Mouse (Mus musculus): ENCODE data around the gene Myl6b.
"Not testable (repeated sequence)": the region's sequence is repeated elsewhere in the genome, so short reads cannot be mapped to it uniquely, and the experiment has no call there.

Gene Myl6b

DNA sequence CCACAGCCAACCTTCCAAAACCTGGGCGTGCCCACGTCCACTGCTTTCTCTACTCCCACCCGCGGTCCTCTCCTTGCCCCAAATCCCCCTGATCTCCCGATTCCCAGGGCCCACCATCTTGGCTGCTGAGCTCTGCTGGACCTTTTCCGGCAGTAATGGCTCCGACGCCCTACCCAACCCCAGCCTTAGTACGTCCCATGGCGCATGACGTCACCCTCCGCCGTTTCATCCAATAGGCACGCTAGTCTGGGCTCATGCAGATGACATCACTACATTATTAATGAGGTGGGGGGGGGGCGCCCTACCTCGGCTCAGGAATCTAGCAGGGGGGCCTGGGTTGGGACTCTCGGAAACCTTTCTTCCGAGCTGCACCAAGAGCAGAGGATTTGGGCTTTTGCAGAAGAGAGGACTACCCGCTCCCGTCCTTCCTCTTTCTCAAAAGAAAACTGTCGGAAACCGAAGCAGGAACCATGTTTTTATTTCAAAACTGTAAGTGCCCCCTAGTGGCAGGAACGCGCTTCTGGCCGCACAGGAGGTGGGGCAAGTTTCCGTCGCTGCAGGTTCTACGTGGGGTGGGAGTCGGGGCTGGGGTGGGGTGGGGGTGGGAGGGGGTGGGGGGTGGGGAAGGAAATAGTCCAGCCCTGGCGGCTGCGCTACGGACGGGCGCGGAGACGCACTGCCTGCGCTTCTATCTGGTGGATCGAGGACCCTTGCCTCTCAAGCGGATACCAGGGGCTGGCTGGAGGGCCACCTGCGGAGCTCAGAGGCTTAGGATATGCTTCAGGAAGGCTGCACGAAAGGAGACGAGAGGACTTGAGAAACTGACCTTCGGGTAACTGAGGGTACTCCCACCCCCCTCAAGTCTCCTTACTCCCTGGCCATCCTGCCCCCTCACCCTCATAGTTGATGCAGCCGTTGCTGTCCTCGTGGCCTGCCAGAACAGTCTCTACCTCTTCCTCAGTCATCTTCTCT, 4.5 kb downstream of the Myl6b start, which contains the start of gene Myl6:
Gene Myl6, minus strand, starts transcription at position 451 of the 972 bp plus-strand sequence.
- peak; percentile 99 for DNase-seq (ENCODE audit: low read depth)

DNA sequence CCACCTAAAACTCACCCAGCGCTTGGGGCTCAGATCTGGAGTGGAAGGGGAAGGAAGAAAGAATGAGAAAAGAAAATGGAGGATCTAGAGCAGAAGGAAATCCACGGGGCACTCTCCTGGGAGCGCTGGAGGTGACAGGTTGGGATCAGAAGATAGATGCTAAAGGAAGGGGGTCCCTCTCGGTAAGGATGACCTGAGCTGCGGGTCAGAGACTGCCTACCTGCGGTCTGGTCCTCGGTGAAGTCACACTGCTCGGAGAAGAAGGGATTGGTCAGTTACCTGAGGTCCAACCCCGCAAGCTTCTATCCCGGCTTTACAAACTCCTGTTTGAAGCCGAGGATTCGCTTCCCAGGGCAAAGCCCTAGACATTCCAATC, 5.2 kb downstream of the Myl6b start:
- no peak for DNase-seq (ENCODE audit: low read depth)

DNA sequence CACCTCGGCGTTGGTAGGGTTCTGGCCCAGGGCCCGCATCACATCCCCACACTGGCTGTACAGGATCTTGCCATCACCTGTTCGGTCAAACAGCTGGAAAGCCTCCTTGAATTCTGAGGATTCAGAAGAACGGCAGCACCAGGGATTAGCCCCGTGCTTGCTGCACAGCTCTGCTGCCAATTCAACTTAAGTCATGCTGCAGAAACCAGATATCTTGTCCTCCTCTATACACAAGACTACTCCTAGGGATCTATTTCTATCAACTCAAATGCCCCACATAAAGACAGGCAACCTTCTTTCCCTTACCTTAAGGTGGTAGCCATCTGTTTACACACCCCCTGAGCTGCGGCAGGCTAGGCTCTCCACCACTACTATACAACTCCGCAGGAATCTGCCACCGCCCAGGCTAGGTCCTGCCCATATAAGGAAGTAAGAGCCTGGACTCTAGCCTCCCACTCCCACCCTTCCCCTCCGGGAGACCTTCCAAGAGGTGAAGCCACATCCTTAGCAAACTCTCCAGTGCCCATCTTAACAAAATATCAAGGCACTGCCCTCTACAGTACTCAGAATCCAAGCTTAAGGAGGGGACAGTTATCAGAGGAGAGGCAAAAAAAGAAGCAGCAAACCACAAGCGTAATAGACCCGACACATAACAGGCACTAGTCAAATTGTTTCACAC, 5.7 kb downstream of the Myl6b start:
- DNase-seq (ENCODE audit: low read depth), result no peak

DNA sequence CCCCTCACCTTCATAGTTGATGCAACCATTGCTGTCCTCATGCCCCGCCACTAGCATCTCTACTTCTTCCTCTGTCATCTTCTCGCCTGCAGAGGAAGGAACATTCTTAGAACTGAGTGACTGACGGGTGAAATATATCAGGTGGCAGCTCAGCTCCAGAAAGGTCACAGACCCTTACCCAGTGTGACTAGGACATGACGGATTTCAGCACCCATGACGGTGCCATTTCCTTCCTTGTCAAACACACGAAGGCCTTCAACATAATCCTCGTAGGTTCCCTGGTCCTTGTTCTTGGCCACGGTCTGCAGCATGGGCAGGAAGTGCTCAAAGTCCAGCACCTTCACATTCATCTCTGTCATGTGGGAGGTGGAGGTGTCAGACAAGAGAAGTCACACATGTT, 6.4 kb downstream of the Myl6b start:
- not testable (repeated sequence) for DNase-seq (ENCODE audit: low read depth)

DNA sequence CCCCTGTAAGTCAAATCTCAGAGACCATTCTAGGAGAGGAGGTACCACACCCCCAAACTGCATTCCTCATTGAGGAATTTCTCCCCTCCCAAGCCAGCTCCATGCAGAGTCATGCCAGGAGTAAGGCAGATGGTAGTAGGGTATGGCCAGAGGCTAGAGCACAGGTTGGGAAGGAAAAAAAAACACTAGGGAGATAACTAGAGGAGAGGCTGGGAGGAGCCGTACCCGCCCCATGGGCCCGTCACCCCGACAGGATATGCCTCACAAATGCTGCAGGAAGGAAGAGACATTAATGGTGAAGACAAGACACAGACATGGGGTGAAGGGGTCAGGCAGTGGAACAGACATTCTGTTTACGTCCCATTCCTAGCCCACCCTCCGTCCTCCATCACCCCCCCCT, 7.0 kb downstream of the Myl6b start:
- no peak for DNase-seq (ENCODE audit: low read depth)

DNA sequence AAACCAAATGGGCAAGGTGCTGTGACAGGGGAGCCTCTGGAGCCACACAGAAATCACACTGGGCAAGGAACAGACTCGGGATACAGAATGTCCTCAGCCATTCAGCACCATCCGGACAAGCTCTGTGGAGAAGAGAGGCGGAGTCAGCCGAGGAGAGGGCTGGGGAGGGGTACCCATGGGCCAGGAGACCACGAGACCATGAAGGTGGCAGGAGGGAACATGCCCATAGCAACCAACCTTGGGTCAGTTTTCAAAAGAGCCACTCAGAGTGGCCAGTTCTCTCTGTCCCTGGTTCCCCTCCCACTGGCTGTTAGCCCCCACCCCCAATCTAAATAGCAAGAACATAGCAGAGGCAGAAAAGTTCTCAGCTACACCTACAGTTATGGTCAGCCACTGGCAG, 7.6 kb downstream of the Myl6b start:
- no peak for DNase-seq (ENCODE audit: low read depth)

DNA sequence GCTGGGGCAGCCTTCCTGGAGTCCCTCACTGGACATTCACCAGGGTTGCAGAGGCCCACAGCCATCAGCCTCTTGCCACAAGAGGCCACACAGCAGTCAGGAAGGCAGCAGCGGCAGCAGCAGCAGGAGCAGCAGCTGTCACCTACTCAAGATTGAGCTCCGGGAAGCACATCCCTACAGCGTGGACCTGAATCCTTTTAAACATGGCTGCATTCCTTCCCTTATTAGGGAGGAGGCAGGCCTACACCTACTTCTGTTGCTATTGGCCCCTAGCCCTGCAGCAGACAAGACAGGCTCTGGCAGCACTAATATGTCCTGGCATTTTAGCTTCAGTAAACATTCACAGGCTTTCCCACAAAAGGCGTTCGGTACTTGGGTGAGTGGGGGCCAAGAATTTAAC, 8.3 kb downstream of the Myl6b start:
- no peak for DNase-seq (ENCODE audit: low read depth)

DNA sequence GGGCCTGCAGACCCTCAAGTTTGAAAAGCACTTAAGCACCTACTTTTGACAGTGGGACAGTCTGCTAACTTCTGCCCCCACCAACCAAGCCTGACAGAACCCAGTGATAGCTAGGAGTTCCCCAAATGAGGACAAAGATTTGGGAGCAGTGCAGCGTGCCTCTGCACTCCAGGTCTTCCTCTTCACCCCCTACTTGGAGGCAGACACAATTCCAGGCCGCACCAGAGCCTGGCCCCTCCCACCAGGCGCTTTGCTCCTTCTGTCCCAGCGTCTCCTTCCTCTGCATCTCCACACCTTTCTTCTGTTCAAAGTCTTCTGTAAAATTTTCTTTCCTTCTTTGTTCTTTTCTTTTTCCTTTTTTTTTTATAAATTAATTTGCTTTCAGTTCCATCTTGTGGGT, 8.7 kb downstream of the Myl6b start:
- DNase-seq (ENCODE audit: low read depth), result no peak

DNA sequence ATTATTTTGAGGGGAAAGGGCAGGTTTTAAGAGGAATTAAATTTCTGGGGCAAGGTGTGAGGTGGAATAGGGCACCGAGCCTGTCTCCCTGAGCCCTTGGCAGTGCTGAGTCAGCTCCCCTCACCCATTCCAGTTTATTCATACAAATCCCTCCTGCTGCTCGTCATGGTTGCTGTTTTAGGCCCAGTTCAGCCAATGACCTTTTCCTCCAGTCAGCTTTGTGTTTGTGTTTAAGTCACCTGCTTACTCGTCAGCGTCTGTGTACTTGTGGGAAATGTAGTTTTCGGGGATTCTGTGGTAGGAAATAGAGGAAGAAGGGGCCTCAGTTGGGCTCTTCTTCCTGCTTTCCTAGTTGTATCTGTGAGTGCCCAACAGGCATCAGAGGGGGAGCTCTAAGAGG, 9.1 kb downstream of the Myl6b start:
- DNase-seq (ENCODE audit: low read depth), result no peak

DNA sequence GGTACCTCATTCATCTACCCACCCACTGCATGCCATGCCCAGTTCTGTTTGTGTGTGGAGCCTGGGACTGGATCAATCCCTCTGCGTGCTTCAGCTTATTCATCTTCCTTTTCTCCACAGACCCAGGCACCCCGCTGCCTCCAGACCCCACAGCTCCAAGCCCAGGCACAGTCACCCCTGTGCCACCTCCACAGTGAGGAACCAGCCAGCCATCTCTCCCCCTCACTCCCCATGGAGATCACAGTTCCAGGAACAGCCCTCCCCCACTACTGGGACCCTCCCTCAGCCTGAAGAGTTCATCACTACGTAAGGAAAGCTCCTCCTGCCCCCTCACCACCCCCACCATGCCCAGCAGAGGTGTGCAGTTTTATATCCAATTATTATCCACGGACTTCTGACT, 9.7 kb downstream of the Myl6b start:
- DNase-seq (ENCODE audit: low read depth), result no peak

DNA sequence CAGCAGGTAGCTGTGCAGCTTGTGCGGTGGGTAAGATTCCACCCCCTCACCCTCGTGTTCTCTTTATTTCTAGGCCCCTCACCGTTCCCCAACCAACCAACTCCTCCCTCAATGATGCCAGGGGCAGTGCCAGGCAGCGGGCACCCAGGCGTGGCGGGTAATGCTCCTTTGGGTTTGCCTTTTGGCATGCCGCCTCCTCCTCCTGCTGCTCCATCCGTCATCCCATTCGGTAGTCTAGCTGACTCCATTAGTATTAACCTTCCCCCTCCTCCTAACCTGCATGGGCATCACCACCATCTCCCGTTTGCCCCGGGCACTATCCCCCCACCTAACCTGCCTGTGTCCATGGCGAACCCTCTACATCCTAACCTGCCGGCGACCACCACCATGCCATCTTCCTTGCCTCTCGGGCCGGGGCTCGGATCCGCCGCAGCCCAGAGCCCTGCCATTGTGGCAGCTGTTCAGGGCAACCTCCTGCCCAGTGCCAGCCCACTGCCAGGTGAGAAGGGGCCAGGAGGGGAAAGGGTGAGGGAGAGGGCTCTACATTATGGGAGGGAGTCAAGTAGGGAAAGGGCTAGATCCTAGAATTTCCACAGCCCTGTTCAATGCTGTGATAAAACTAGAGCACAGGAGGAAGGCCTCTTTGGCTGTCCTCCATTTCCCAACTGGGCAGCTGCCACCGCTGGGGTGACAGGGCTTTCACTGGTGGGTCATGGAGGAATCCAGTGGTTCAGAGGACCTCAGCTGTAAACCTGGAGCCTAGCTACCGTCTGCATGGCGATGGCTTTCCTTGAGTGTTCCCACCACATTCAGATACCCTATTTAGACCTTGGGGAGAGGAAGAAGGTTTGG, 10.4 kb downstream of the Myl6b start:
- DNase-seq (ENCODE audit: low read depth), result no peak

DNA sequence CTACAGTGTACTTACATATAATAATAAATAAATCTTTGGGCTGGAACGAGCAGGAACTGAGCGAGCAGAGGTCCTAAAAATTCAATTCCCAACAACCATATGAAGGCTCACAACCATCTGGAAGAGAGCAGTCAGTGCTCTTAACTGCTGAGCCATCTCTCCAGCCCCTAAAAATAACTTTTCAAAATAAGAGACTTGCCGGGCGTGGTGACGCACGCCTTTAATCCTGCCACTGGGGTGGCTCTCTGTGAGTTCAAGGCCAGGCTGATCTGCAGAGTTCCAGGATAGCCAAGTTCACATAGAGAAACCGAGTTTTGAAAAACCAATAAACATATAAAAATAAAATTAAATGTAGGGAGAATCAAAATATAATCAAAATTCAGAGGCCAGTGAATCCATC, 12.1 kb downstream of the Myl6b start:
- DNase-seq (ENCODE audit: low read depth), result no peak

DNA sequence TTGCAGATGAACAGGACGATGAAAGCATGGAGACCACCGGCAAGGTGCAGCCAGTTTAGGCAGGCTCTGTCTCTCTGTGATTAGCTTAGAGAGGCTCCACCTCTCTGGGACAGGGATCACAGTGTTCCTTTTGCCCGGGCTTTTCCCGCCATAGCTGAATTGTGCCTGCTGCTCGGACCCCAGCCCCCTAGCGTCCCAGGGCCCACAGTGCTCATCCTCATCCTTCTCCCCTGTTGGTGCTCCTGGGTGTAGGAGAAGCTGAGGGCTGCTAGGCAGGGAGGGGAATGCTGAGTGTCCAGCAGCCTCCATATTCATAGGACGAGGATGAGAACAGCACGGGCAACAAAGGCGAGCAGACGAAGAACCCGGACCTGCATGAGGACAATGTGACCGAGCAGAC, 24.1 kb downstream of the Myl6b start:
- no peak for DNase-seq (ENCODE audit: low read depth)

DNA sequence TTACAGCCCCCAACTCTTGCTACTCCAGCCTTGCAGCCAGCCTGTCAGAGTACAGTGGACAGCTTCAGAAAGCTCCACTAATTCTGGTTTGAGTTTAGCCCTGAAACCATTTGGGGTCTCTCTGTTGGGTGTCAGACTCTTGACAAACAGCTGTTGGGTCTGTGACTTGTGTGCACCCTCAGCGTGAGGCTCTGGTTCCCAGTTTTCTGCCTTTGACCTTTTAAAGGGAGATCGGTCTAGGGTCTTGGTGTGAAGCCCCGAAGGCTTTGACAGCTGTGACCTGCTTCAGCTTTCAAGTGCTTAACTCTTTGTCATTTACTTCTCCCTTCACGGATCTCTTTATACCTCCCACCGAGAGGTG, 38.2 kb downstream of the Myl6b start:
- DNase-seq (ENCODE audit: low read depth), result no peak

DNA sequence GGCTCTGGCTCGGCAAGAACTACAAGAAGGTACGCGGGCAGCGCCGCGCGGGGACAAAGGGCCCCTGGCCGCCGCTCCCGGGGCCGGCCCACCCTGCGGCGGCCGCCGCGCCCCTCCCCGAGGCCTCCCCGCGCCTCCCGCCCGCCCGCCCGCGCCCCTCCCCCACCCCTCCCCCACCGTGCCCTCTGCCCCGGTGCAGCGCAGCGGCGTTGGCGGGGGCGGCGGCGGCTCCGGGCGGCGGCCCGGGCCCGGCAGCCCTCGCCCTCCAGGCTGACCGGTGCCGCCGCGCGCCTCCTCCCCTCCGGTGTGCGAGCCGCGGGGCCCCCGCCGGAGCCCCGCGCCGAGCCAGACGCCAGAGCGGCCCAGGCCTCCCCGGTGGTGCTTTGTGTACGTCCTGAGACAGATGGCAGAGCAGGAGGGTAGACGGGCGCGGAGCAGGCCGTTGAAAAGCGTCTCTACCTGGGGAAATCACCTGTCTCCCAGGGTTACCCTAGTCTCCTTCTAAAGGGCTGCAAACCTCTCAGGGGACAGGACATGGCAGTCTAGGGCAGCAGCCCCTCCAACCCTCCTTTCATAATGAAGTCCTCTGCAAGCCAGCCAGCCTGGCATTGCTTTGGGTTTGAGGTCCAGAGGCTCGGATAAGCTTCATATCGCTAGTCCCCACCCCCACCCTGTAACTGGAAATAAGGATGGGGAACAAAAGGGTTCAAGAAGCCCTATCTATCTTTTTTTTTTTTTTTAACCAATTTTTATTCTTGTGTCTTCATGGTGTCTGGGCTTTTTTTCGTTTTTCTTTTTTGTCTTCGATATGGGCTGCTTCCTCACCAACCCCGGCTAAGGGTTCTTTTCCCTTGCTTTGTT, 38.8 kb downstream of the Myl6b start:
- DNase-seq (ENCODE audit: low read depth), result no peak

DNA sequence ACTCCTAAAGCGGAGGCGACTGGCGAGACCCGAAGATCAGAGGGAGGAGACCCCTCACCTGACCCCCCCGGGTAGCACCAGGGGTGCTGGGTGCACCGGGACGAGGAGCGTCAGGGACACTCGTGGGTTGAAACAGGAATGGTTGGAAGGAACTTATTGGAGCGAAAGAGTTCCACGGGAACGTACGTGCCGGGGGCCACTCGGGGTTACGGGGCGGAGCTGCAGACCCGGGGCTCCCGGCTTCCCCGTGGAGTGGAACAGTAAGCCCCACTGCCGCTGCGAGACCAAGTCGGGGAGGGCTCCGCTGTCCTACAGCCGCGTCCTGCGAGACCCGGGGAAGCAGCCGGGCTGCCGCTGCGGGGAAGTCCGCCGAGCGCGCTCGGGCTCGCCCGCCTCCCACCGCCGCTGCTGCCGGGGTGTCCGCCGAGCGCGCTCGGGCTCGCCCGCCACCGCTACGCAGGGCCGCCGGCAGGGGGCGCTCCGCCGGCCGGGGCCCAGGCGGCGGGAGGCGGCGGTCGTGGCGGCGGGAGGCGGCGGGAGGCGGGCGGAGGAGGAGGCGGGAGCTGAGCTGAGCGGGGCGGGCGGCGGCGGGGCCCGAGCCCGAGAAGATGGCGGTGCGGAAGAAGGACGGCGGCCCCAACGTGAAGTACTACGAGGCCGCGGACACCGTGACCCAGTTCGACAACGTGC, 39.6 kb downstream of the Myl6b start, which contains the start of gene Smarcc2:
Gene Smarcc2, plus strand, starts transcription at position 530 of the 690 bp plus-strand sequence.
- no peak for DNase-seq (ENCODE audit: low read depth)

DNA sequence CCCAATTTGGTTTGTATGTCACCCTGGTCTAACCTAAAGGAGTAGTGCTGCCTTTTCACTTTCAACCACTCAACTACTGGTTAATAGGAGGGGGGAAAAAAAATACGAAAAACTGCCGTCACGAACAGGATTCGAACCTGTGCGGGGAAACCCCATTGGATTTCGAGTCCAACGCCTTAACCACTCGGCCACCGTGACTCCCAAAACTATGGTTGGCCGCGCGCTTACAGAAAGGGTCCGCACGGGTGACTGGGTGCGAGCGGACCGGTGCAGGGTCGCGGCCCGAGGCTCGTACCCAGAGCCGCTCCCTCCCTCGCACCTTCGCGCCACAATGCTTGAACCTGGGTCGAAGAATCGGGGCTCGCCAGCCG, 40.2 kb downstream of the Myl6b start:
- DNase-seq (ENCODE audit: low read depth), result peak; percentile 84

DNA sequence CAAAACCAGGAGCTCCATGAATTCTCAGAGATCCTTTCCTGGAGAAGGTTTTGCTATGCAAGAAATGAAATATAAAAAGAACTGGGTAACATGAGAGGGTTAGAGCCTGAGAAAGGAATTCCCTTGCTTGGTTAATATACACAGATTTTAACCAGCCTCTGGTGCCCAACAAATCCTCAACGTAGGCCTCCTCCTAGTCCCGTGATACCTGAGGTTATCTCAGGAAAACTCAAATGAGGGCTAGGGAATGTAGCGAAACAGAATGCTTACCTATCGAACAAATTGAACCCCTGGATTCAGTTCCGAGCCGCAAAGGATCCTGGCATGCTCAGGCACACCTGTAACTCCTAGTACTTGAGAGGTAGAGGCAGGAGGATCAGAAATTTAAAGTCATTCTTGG, 40.8 kb downstream of the Myl6b start:
- no peak for DNase-seq (ENCODE audit: low read depth)

DNA sequence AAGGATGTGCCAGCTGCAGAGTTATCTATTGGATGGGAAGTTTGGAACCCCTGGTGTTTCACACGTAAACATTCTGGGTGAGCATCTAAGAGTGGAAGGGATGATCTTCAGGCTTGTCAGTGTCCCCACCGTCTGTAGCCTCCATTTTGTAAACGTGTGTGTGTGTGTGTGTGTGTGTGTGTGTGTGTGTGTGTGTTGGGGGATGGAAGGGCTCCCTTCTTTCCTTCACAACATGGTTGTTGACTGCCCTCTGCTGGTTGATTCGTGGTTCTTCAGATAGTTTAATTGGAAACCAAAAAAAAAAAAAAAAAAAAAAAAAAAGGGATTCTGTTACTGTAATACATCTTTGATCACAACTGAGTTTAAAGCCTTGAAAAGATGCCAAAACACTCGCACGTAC, 43.2 kb downstream of the Myl6b start:
- DNase-seq (ENCODE audit: low read depth), result peak; percentile 73

DNA sequence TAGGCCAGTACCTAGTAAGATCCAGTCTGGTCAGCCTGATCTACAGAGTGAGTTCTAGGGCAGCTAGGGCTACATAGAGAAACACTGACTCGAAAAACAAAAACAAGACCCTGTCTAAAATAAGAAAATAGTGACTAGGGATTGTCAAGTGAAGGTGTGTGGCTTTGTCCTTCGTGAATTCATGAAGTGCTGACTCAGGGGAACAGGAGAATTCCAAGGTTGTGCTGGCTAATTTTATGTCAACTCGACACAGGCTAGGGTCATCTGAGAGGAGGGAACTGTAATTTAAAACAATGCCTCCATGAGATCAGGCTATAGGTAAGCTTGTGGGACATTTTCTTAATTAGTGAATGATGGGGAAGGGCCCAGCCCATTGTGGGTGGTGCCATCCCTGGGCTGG, 44.0 kb downstream of the Myl6b start:
- no peak for DNase-seq (ENCODE audit: low read depth)

DNA sequence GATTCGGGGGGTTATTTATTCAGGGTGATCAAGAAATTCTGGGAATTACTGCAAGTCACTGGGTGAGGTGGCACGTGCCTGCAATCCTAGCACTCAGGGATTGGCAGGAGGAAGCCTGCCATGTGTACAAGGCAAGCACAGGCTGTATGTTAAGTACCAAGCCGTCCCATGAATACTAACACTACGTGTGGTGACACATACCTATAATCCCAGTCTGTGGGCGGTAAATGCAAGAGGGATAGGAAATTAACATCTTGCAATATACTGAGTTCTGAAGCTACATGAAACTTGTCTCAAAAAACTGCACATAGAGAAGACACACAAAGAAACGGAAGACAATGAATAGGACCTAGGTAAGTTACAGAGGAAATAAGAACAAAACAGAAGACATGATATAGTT, 47.5 kb downstream of the Myl6b start:
- DNase-seq (ENCODE audit: low read depth), result no peak

Measured in c-Kit-positive CD71-negative TER-119-negative erythroid progenitor cells, embryonic 14.5 days (primary cell).